Mouse (Mus musculus) central nervous system, embryonic 14 days (tissue): Measurements from ENCODE around the gene Fam13a. TPM values are rescaled to one million over a fixed set of nuclear protein-coding genes. Genes with fewer than 3 reads are reported as not detected.

Experiments used
- polyA plus RNA-seq: library from polyadenylated mRNA; depleted of rRNA; stranded (reverse); fragments of >200 nt; gene quantifications from 2 replicates; pipeline ENCODE4 v1.2.3, GENCODE M21; 2012; rRNA removed

Gene Fam13a
- 3.9 and 4.0 TPM in 2 replicates for polyA plus RNA-seq

DNA sequence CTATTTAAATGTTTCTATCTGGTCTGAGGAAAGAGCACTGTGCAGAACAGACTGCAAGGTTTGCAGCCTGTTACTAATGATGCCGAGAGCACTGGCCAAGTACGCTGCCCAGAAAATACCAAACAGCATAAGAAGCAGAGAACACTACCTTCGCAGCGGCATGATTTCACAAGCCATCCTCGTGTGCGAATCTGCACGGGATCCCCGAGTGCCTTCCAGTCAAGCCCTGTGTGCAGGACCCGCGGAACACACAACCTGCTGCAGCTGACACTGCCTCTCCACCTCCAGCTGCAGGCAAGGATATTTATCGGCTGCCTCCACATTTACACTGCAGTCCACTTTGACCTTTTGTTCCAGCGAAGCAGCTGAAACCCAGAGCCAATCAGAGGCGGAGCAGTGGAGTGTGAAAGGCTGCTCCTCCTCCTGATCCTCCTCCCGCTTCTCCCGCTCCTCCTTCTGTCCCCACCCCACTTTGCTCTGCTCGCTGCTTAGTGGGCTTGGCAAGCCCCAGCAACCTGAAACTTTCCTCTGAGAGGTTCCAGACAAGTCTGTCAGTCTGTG, at the start of gene Fam13a:
Fam13a (minus strand) TSS at position 386 of the 561 bp plus-strand sequence.

DNA sequence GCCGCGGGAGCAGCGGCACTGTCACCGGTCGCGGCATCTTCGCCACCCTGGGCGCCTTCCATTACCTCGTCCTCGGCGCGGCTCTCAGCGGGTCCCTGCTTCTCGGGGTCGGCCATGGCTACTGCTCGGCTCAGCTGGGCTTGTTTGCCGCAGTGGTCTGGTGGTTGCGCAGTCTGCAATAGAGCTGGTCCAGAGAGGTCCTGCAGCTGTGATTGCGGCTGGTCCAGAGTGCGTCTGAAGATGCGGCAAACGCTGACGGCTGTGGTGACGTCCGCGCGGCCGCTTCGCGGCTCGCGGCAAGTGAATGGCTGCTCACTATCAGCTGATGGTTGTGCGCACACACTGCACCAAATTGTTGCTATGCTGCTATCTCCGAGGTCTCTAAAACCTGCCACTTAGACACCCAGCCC, 117.5 kb downstream of the Fam13a start, which contains the start of gene Nap1l5:
Nap1l5 (minus strand) TSS at position 225 of the 410 bp plus-strand sequence.

Other genes with a start within 250 kb of the Fam13a start
- 41.0 and 41.1 TPM in 2 replicates for gene Herc3, start 193.1 kb downstream of the Fam13a start, polyA plus RNA-seq
- gene Nap1l5, start 117.5 kb downstream of the Fam13a start, polyA plus RNA-seq = 77.4 and 81.4 TPM in 2 replicates
- 3.7 and 4.3 TPM in 2 replicates for gene Tigd2, start 184.3 kb upstream of the Fam13a start, polyA plus RNA-seq